Mouse (Mus musculus) subcutaneous adipose tissue, adult 2 months (tissue): ENCODE measurements around the gene Cyp2d34. TPM values are rescaled to one million over a fixed set of nuclear protein-coding genes. Genes with fewer than 3 reads are reported as not detected.

Source experiments
- polyA plus RNA-seq: library from polyadenylated mRNA; depleted of rRNA; stranded (reverse); fragments of >200 nt; gene quantifications from 2 replicates; pipeline ENCODE4 v1.2.3, GENCODE M21; 2012; ENCODE audit warnings: low replicate concordance; rRNA removed

The Cyp2d34 gene
- polyA plus RNA-seq: 0.04 TPM in 1 of 2 replicates, not detected in the other

GRCm38 (mm10) chr15:82620531-82621202, at the start of gene Cyp2d34:
Gene Cyp2d34, minus strand, starts transcription at chr15:82620946.

Other genes starting within 250 kb of the Cyp2d34 start
- gene Cyp2d22, start 240.7 kb downstream of the Cyp2d34 start, polyA plus RNA-seq: 65.9 and 85.3 TPM in 2 replicates
- not detected in 2 replicates for gene Cyp2d11, start 226.9 kb downstream of the Cyp2d34 start, polyA plus RNA-seq
- gene Cyp2d10, start 213.8 kb downstream of the Cyp2d34 start, polyA plus RNA-seq: 0.30 TPM in 1 of 2 replicates, not detected in the other
- not detected in 2 replicates for gene Cyp2d9, start 187.5 kb downstream of the Cyp2d34 start, polyA plus RNA-seq
- not detected in 2 replicates for gene Cyp2d12, start 65.9 kb downstream of the Cyp2d34 start, polyA plus RNA-seq
- 0.10 TPM in 1 of 2 replicates, not detected in the other for gene Cyp2d40, start 143.2 kb upstream of the Cyp2d34 start, polyA plus RNA-seq
- 0.17 and 0.49 TPM in 2 replicates for gene Cyp2d26, start 173.3 kb upstream of the Cyp2d34 start, polyA plus RNA-seq